Mouse (Mus musculus): ENCODE results near the gene Cers1.

- TF ChIP-seq CTCF (IDR thresholded peaks at IDR 0.05 in 2 of 3, conservative IDR thresholded peaks at IDR 0.05 in 1 of 3; ENCODE audit: control insufficient read depth in 1 of 3, insufficient read depth in 1 of 3, low read depth in 2 of 3, low read length in 3 of 3, poor library complexity in 1 of 3, severe bottlenecking in 1 of 3) = peak in 2 of 3 experiments; percentile 81 to 99; a peak in 5 of 6 replicates
- peak; percentile 35 to 76; a peak in 3 of 4 replicates for TF ChIP-seq POLR2A (IDR thresholded peaks at IDR 0.05; ENCODE audit: control insufficient read depth in 1 of 2, insufficient read depth in 1 of 2, low read depth in 1 of 2, low read length in 2 of 2, poor library complexity in 1 of 2)
- no peak for TF ChIP-seq E2F4 (IDR thresholded peaks at IDR 0.05; ENCODE audit: borderline replicate concordance, low read depth, low read length)
Observed at GRCm38 (mm10) chr8:70282603-70283135, 32.9 kb upstream of the Cers1 start, which contains the start of gene Homer3.

Data from MEL (cell line).